Mouse (Mus musculus): ENCODE measurements around the gene Ccdc174. TPM values are rescaled to one million over a fixed set of nuclear protein-coding genes. Genes with fewer than 3 reads are reported as not detected.

Ccdc174 gene
- total RNA-seq (2023) = 42.5 and 45.7 TPM in 2 replicates

GRCm38 (mm10) chr6:91877885-91878651, at the start of gene Ccdc174:
Gene Ccdc174 (plus strand): TSS chr6:91878053.

GRCm38 (mm10) chr6:91902509-91902908, 24.7 kb downstream of the Ccdc174 start, which contains the start of gene 4930590J08Rik:
Gene 4930590J08Rik (plus strand): TSS chr6:91902809.

Other genes starting within 250 kb of the Ccdc174 start
- 265 and 342 TPM in 2 replicates for gene Slc6a6, start 194.0 kb upstream of the Ccdc174 start, total RNA-seq (2023)
- not detected in 2 replicates for gene Grip2, start 50.8 kb upstream of the Ccdc174 start, total RNA-seq (2023)
- 1.4 and 3.7 TPM in 2 replicates for gene 4930590J08Rik, start 24.8 kb downstream of the Ccdc174 start, total RNA-seq (2023)
- gene Fgd5, start 100.8 kb downstream of the Ccdc174 start, total RNA-seq (2023) = 0.13 TPM in 1 of 2 replicates, not detected in the other
- gene Nr2c2, start 213.3 kb downstream of the Ccdc174 start, total RNA-seq (2023) = 51.1 and 70.9 TPM in 2 replicates

Data from neutrophil, adult 65 days (primary cell).